ENCODE assay signal across 21 mouse cellular contexts in genomic region chr17:89100719-89101350, GRCm38 (mm10).
DNase-seq lines count a peak whose midpoint lies in the region; ATAC-seq and TF ChIP-seq lines count a peak whose summit lies in the region.
"Had no signal": no experiment of that assay in that cellular context is flagged by ENCODE, and none has a peak within 500 bp of the region (broad histone marks: within the 10 kb centered on the region; RNA-seq: fewer than 3 reads in every experiment).

No protein-coding gene starts in this region.

- no peak overlapping the region for H3K9ac ChIP-seq in CH12.LX (ENCODE audit: insufficient read depth, low read depth)
- no peak overlapping the region for H3K9ac ChIP-seq in intestine, embryonic 15.5 days
- no peak overlapping the region for H3K9ac ChIP-seq in heart, embryonic 12.5 days
- H3K9ac ChIP-seq: heart, embryonic 15.5 days; hindbrain, embryonic 14.5 days had no signal

- no peaks in the 10 kb centered on the region for H3K79me2 ChIP-seq in CH12.LX (replicated peaks; ENCODE audit: control insufficient read depth, extremely low read depth, insufficient read depth, poor library complexity, severe bottlenecking)

- TF ChIP-seq CTCF in CH12.LX (conservative IDR thresholded peaks at IDR 0.05 in 1 of 2, IDR thresholded peaks at IDR 0.05 in 1 of 2; ENCODE audit: low read depth in 2 of 2, low read length in 2 of 2), result no peak

- TF ChIP-seq RAD21 in CH12.LX (IDR thresholded peaks at IDR 0.05; ENCODE audit: low read depth, low read length), result no peak

- no peak overlapping the region for H3K27ac ChIP-seq in CH12.LX (ENCODE audit: insufficient read depth, low read depth)
- H3K27ac ChIP-seq in intestine, embryonic 15.5 days, result no peak overlapping the region
- no peak overlapping the region for H3K27ac ChIP-seq in heart, embryonic 12.5 days (ENCODE audit: poor library complexity, severe bottlenecking)
- H3K27ac ChIP-seq: embryonic facial prominence, embryonic 10.5 days; gastrocnemius, adult 2 months; heart, embryonic 10.5 days; heart, embryonic 15.5 days; hindbrain, embryonic 10.5 days; hindbrain, embryonic 14.5 days had no signal

- H3K36me3 ChIP-seq in CH12.LX (replicated peaks in 1 of 2; ENCODE audit: control insufficient read depth in 1 of 2, insufficient read depth in 1 of 2, low read length in 1 of 2), result no peaks in the 10 kb centered on the region
- H3K36me3 ChIP-seq in intestine, embryonic 15.5 days, result no peaks in the 10 kb centered on the region
- H3K36me3 ChIP-seq in heart, embryonic 12.5 days, result no peaks in the 10 kb centered on the region
- H3K36me3 ChIP-seq: embryonic facial prominence, embryonic 10.5 days; heart, embryonic 10.5 days; heart, embryonic 15.5 days; hindbrain, embryonic 10.5 days had no signal

- peak; percentile 93 for ATAC-seq in common myeloid progenitor, adult 5-6 weeks (replicated peaks; ENCODE audit: low read depth, poor library complexity, severe bottlenecking)
- ATAC-seq in megakaryocyte, adult 5-6 weeks (ENCODE audit: poor library complexity, severe bottlenecking), result peak; percentile 93
- no peak for ATAC-seq in intestine, embryonic 15.5 days
- no peak for ATAC-seq in heart, embryonic 12.5 days (ENCODE audit: insufficient number of reproducible peaks, low FRiP score)
- ATAC-seq: forebrain, embryonic 14.5 days had no signal

- TF ChIP-seq EP300 in CH12.LX (IDR thresholded peaks at IDR 0.05; ENCODE audit: low read length), result peak; percentile 70

- TF ChIP-seq POLR2A in CH12.LX (IDR thresholded peaks at IDR 0.05; ENCODE audit: low read depth, low read length), result no peak

- H3K9me3 ChIP-seq in CH12.LX (replicated peaks; ENCODE audit: low read length), result no peaks in the 10 kb centered on the region
- H3K9me3 ChIP-seq in intestine, embryonic 15.5 days, result no peaks in the 10 kb centered on the region
- no peaks in the 10 kb centered on the region for H3K9me3 ChIP-seq in heart, embryonic 12.5 days (replicated peaks)
- H3K9me3 ChIP-seq: embryonic facial prominence, embryonic 10.5 days; heart, embryonic 10.5 days; heart, embryonic 15.5 days; hindbrain, embryonic 10.5 days had no signal

- no peak overlapping the region for H3K4me3 ChIP-seq in CH12.LX (replicated peaks in 1 of 3; ENCODE audit: low read depth in 2 of 3, low read length in 2 of 3, poor library complexity in 1 of 3)
- H3K4me3 ChIP-seq in intestine, embryonic 15.5 days (replicated peaks), result no peak overlapping the region
- H3K4me3 ChIP-seq in heart, embryonic 12.5 days, result no peak overlapping the region
- H3K4me3 ChIP-seq: embryonic facial prominence, embryonic 10.5 days; gastrocnemius, adult 2 months; heart, embryonic 10.5 days; heart, embryonic 15.5 days; hindbrain, embryonic 10.5 days had no signal

- DNase-seq in CH12.LX (ENCODE audit: extremely low read depth), result peak; percentile 12
- DNase-seq in neural tube, embryonic 10.5 days (ENCODE audit: extremely low spot score, low spot score), result no peak
- no peak for DNase-seq in kidney, postnatal 25 days
- DNase-seq: adrenal gland, postnatal 10 days; cerebellum, adult 18-20 months; cerebellum, adult 9-11 months; cerebellum, postnatal 36 days; gastrocnemius, adult 2 months; gastrocnemius, postnatal 25 days; heart, adult 18-20 months; heart, postnatal 14 days had no signal

- no peaks in the 10 kb centered on the region for H3K27me3 ChIP-seq in CH12.LX (replicated peaks)
- no peaks in the 10 kb centered on the region for H3K27me3 ChIP-seq in intestine, embryonic 15.5 days (replicated peaks)
- H3K27me3 ChIP-seq in heart, embryonic 12.5 days (replicated peaks), result no peaks in the 10 kb centered on the region
- H3K27me3 ChIP-seq: heart, embryonic 15.5 days had no signal

- H3K4me2 ChIP-seq in CH12.LX (ENCODE audit: insufficient read depth, low read depth, poor library complexity, severe bottlenecking), result no peak overlapping the region; the same call in 1 of the 2 replicates
- H3K4me2 ChIP-seq in intestine, embryonic 15.5 days (replicated peaks), result no peak overlapping the region
- H3K4me2 ChIP-seq in heart, embryonic 12.5 days, result no peak overlapping the region
- H3K4me2 ChIP-seq: heart, embryonic 15.5 days; hindbrain, embryonic 14.5 days had no signal

- H3K4me1 ChIP-seq in CH12.LX (ENCODE audit: control insufficient read depth in 1 of 2, insufficient read depth in 2 of 2), result peaks cover 2 to 3% of the 10 kb centered on the region in 2 experiments; a peak in 2 of 4 replicates
- no peaks in the 10 kb centered on the region for H3K4me1 ChIP-seq in intestine, embryonic 15.5 days (replicated peaks)
- H3K4me1 ChIP-seq in heart, embryonic 12.5 days (replicated peaks), result no peaks in the 10 kb centered on the region
- H3K4me1 ChIP-seq: embryonic facial prominence, embryonic 10.5 days; heart, embryonic 10.5 days; heart, embryonic 15.5 days; hindbrain, embryonic 10.5 days had no signal

- WGBS in intestine, embryonic 15.5 days, result 73% methylated on average over 5 of the region's 5 CpGs
- WGBS in heart, embryonic 12.5 days, result 74% methylated on average over 5 of the region's 5 CpGs

- in situ Hi-C loops in CH12.LX (cut with MboI; ENCODE audit: low pct_ligation_motif_present, low pct_unique_long_range_greater_than_20kb, low sequenced_read_pairs), result no loop called here

- dilution Hi-C loops in CH12.LX (cut with MboI; ENCODE audit: extremely low pct_ligation_motif_present, extremely low pct_unique_long_range_greater_than_20kb, low sequenced_read_pairs), result no loop called here

TF ChIP-seq in CH12.LX, 34 proteins besides CTCF, POLR2A, EP300 and RAD21:
- TF ChIP-seq E2F4 (IDR thresholded peaks at IDR 0.05; ENCODE audit: insufficient replicate concordance, low read depth, low read length), result no peak
- no peak for TF ChIP-seq CHD2 (IDR thresholded peaks at IDR 0.05; ENCODE audit: low read length)
- no peak for TF ChIP-seq JUND (conservative IDR thresholded peaks at IDR 0.05; ENCODE audit: low read depth, low read length)
- TF ChIP-seq TBP (conservative IDR thresholded peaks at IDR 0.05; ENCODE audit: low read depth, low read length), result no peak
- no peak for TF ChIP-seq GABPA (IDR thresholded peaks at IDR 0.05; ENCODE audit: insufficient replicate concordance, low read depth, low read length)
- no peak for TF ChIP-seq ZNF384 (IDR thresholded peaks at IDR 0.05; ENCODE audit: low read depth, low read length)
- no peak for TF ChIP-seq NELFE (IDR thresholded peaks at IDR 0.05; ENCODE audit: low read depth, low read length)
- TF ChIP-seq MAZ (IDR thresholded peaks at IDR 0.05; ENCODE audit: low read depth, low read length), result no peak
- no peak for TF ChIP-seq CHD1 (IDR thresholded peaks at IDR 0.05; ENCODE audit: low read depth, low read length)
- TF ChIP-seq MAX (IDR thresholded peaks at IDR 0.05; ENCODE audit: low read length), result no peak
- no peak for TF ChIP-seq MXI1 (IDR thresholded peaks at IDR 0.05; ENCODE audit: low read depth, low read length)
- TF ChIP-seq ETS1 (conservative IDR thresholded peaks at IDR 0.05; ENCODE audit: low read depth, low read length), result no peak
- TF ChIP-seq MYC (IDR thresholded peaks at IDR 0.05; ENCODE audit: low read depth, low read length), result no peak
- no peak for TF ChIP-seq ZC3H11A (IDR thresholded peaks at IDR 0.05; ENCODE audit: low read depth, low read length)
- TF ChIP-seq ZKSCAN1 (IDR thresholded peaks at IDR 0.05; ENCODE audit: borderline replicate concordance, low read depth, low read length), result no peak
- no peak for TF ChIP-seq KAT2A (IDR thresholded peaks at IDR 0.05; ENCODE audit: insufficient replicate concordance, low read length)
- TF ChIP-seq POLR2AphosphoS2 (IDR thresholded peaks at IDR 0.05; ENCODE audit: low read depth, low read length), result no peak

Comparison
In these comparisons a context has a peak if more than half of its experiments do, and no peak if none do; other contexts are left out.
1. ATAC-seq: peak in common myeloid progenitor, adult 5-6 weeks (single experiment) and megakaryocyte, adult 5-6 weeks (single experiment); none in intestine, embryonic 15.5 days (single experiment) and heart, embryonic 12.5 days (single experiment).